Mouse (Mus musculus) heart, postnatal 0 days (tissue): Measurements from ENCODE around the gene Sds. TPM values are rescaled to one million over a fixed set of nuclear protein-coding genes. Genes with fewer than 3 reads are reported as not detected.
A peak's percentile ranks its signal among the peaks of the same experiment; 100 is the strongest.

Experiments
- ATAC-seq: fragments of 200-750 bp; cut with Nextera tagmentation; 2 replicates; pipeline ENCODE4 v1.8.0; 2017; ENCODE audit warnings: low read depth, moderate number of reproducible peaks, moderate library complexity; ENCODE audit not compliant: insufficient read depth
- DNase-seq: peaks from one replicate; pipeline ENCODE4 v3.0.0-alpha.2; 2016; ENCODE audit warnings: low spot score
- H3K27ac ChIP-seq: fragments of 300-500 bp; sonication (generic); 2 replicates; pipeline ENCODE4 v1.5.1; 2014; ENCODE audit warnings: low read depth, mild to moderate bottlenecking
- H3K27me3 ChIP-seq: fragments of 300-500 bp; sonication (generic); 2 replicates; pipeline ENCODE4 v1.6.1; 2014; ENCODE audit warnings: low read length, mixed read lengths; ENCODE audit not compliant: control insufficient read depth, insufficient read depth
- H3K36me3 ChIP-seq: fragments of 300-500 bp; sonication (generic); replicated peaks from 2 replicates; pipeline ENCODE4 v1.6.1; 2014; ENCODE audit warnings: low read length, mixed read lengths; ENCODE audit not compliant: control insufficient read depth, insufficient read depth
- H3K4me1 ChIP-seq: fragments of 300-500 bp; sonication (generic); 2 replicates; pipeline ENCODE4 v1.6.1; 2014; ENCODE audit warnings: antibody characterized with exemption; ENCODE audit not compliant: control insufficient read depth, insufficient read depth
- H3K4me2 ChIP-seq: fragments of 300-500 bp; sonication (generic); 2 replicates; pipeline ENCODE4 v1.6.1; 2014; ENCODE audit warnings: low read depth, mild to moderate bottlenecking, low read length, moderate library complexity
- H3K4me3 ChIP-seq: fragments of 300-500 bp; sonication (generic); 2 replicates; pipeline ENCODE4 v1.5.1; 2014; ENCODE audit warnings: low read depth, low read length
- H3K9ac ChIP-seq: fragments of 300-500 bp; sonication (generic); replicated peaks from 2 replicates; pipeline ENCODE4 v1.6.1; 2014; ENCODE audit warnings: low read depth, low read length, mixed read lengths
- H3K9me3 ChIP-seq: fragments of 300-500 bp; sonication (generic); replicated peaks from 2 replicates; pipeline ENCODE4 v1.6.1; 2016; ENCODE audit warnings: low read length; ENCODE audit not compliant: control insufficient read depth
- CTCF ChIP-seq: IDR thresholded peaks from 2 replicates; pipeline ENCODE4 v1.5.1; 2016; ENCODE audit warnings: antibody characterized with exemption, control low read depth, low read depth
- EP300 ChIP-seq: IDR thresholded peaks from 2 replicates; pipeline ENCODE4 v1.6.1; 2016; ENCODE audit warnings: antibody characterized with exemption, low read depth
- WGBS: fragments of 180-500 bp; shearing (Covaris S2); extraction: QIAGEN DNeasy Blood & Tissue Kit; methylation state at CpG from one replicate; pipeline ENCODE4 v1.1.7; 2014; 5-methylcytosine and 5-hydroxymethylcytosine counted together
- polyA plus RNA-seq: library from polyadenylated mRNA; unstranded; fragments of >200 nt; fragmentation: Nextera tagmentation; extraction: Ambion mirVana; gene quantifications from 2 replicates; pipeline ENCODE4 v1.2.1, GENCODE M21; 2015
- total RNA-seq: library from RNA; depleted of rRNA; stranded (reverse); fragments of >200 nt; gene quantifications from 2 replicates; pipeline ENCODE4 v1.2.3, GENCODE M21; 2014; ENCODE audit warnings: low replicate concordance

The Sds gene
- total and polyA plus RNA-seq, 2 experiments from 2014 or later = not detected

- Histone ChIP-seq H3K27me3 (no peaks in the 10 kb centered on the region), H3K4me3 (no peak overlapping the region), H3K27ac (no peak overlapping the region), H3K9ac (no peak overlapping the region), H3K4me1 (peaks cover 4% of the 10 kb centered on the region; the same call in 1 of the 2 replicates), H3K4me2 (no peak overlapping the region), H3K9me3 (no peaks in the 10 kb centered on the region), H3K36me3 (no peaks in the 10 kb centered on the region)
- ATAC-seq (no peak), DNase-seq (no peak)
- WGBS = 72% methylated on average over 14 of the region's 15 CpGs
- TF ChIP-seq CTCF (no peak), EP300 (no peak)
Measured at GRCm38 (mm10) chr5:120461902-120462301, 14.4 kb upstream of the Sds start.

- TF ChIP-seq EP300 (no peak), CTCF (peak; percentile 29)
- ATAC-seq (no peak), DNase-seq (no peak)
- no peak overlapping the region for H3K9ac ChIP-seq
- no peak overlapping the region for H3K4me2 ChIP-seq
- peaks cover 4% of the 10 kb centered on the region; the same call in 1 of the 2 replicates for H3K4me1 ChIP-seq
- no peaks in the 10 kb centered on the region for H3K36me3 ChIP-seq
- no peaks in the 10 kb centered on the region for H3K27me3 ChIP-seq
- H3K9me3 ChIP-seq = no peaks in the 10 kb centered on the region
- no peak overlapping the region for H3K27ac ChIP-seq
- WGBS = 75% methylated on average over 4 of the region's 4 CpGs
- H3K4me3 ChIP-seq = no peak overlapping the region
Measured at GRCm38 (mm10) chr5:120464321-120464720, 12.0 kb upstream of the Sds start.

- no peak overlapping the region for H3K9ac ChIP-seq
- no peak overlapping the region for H3K4me2 ChIP-seq
- no peaks in the 10 kb centered on the region for H3K27me3 ChIP-seq
- 40% methylated on average over 5 of the region's 5 CpGs for WGBS
- no peak overlapping the region for H3K27ac ChIP-seq
- no peaks in the 10 kb centered on the region for H3K9me3 ChIP-seq
- no peak for TF ChIP-seq EP300
- peak; percentile 42 for TF ChIP-seq CTCF
- H3K4me3 ChIP-seq = no peak overlapping the region
- no peak for DNase-seq
- no peak for ATAC-seq
- H3K36me3 ChIP-seq = no peaks in the 10 kb centered on the region
- peaks cover 4% of the 10 kb centered on the region; the same call in 1 of the 2 replicates for H3K4me1 ChIP-seq
Measured at GRCm38 (mm10) chr5:120465062-120465461, 11.3 kb upstream of the Sds start.

GRCm38 (mm10) chr5:120465860-120466259, 10.5 kb upstream of the Sds start:
- 0 out of 2 replicates have a peak overlapping the region, but pooled peaks have one; percentile 74 for H3K27ac ChIP-seq
- 16% methylated on average over 6 of the region's 6 CpGs for WGBS

GRCm38 (mm10) chr5:120467026-120467425, 9.3 kb upstream of the Sds start:
- 11% methylated on average over 4 of the region's 4 CpGs for WGBS
- Histone ChIP-seq H3K4me1 (peaks cover 4% of the 10 kb centered on the region; the same call in 1 of the 2 replicates), H3K4me3 (peak overlapping the region; percentile 47), H3K36me3 (no peaks in the 10 kb centered on the region), H3K9me3 (no peaks in the 10 kb centered on the region), H3K27me3 (no peaks in the 10 kb centered on the region), H3K9ac (no peak overlapping the region), H3K27ac (peak overlapping the region; percentile 74), H3K4me2 (peak overlapping the region; percentile 56)
- no peak for TF ChIP-seq EP300
- no peak for TF ChIP-seq CTCF
- ATAC-seq = peak; percentile 72
- DNase-seq = peak; percentile 37

More at GRCm38 (mm10) chr5:120465860-120466259, 10.5 kb upstream of the Sds start:
- Histone ChIP-seq H3K9me3 (no peaks in the 10 kb centered on the region), H3K4me1 (peaks cover 4% of the 10 kb centered on the region; the same call in 1 of the 2 replicates), H3K36me3 (no peaks in the 10 kb centered on the region), H3K9ac (no peak overlapping the region), H3K27me3 (no peaks in the 10 kb centered on the region), H3K4me3 (no peak overlapping the region), H3K4me2 (no peak overlapping the region)
- peak; percentile 91 for DNase-seq
- TF ChIP-seq CTCF = peak; percentile 45
- TF ChIP-seq EP300 = no peak
- peak; percentile 87 for ATAC-seq

- Histone ChIP-seq H3K4me1 (peaks cover 4% of the 10 kb centered on the region; the same call in 1 of the 2 replicates), H3K9ac (no peak overlapping the region), H3K4me2 (no peak overlapping the region), H3K36me3 (no peaks in the 10 kb centered on the region), H3K27ac (no peak overlapping the region), H3K9me3 (no peaks in the 10 kb centered on the region), H3K27me3 (no peaks in the 10 kb centered on the region), H3K4me3 (no peak overlapping the region)
- 70% methylated on average over 5 of the region's 5 CpGs for WGBS
- no peak for TF ChIP-seq EP300
- no peak for TF ChIP-seq CTCF
- ATAC-seq (no peak), DNase-seq (no peak)
Measured at GRCm38 (mm10) chr5:120468336-120468735, 8.0 kb upstream of the Sds start.
